Mouse (Mus musculus): ENCODE results near the gene Stag1.

Stag1 gene

DNA sequence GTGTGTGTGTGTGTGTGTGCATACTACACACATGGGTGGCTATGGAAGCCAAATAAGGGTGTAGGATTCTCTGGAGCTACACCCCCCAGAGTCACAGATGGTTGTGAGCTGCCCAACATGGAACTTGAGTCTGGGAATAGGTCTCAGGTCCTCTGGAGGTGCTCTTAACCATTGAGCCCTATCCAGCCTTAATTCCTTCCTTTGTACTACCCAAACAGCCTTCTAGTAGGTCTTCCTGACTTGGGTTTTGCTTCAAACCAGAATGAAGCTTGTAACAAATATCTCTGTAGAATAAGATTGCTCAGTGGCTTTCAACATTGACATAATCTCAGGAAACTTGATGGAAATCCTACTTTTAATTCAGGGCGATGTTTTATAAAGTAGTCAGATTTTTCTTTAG lies 7.9 kb downstream of the Stag1 start:
- no peak for ATAC-seq (ENCODE audit: low TSS enrichment)

DNA sequence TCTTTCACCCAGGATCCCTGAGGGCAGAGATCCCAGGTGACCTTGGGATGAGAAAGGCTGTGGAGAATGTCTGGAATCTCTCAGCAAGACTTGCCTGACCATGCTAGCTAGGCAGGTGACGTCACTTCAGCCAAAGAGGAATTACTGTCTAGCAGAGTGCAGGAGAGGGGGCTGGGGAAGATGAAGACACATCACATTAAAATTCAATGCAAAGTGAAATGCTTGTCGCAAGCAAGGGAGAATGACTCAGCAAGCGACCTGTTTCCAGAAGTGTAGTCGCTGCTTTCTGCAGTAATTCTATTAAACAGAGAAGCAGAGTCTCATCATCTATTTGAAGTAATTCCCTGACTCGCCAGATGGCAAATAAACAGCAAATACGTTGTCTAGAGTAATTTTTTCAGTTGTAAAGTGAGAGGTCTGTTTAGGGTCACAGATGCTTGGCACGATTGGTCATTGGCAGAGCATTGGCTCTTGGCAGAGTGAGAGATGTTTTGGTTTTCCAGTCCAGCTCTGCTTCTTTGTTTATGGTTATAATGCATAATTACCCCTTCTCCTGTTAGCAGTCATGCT lies 8.5 kb downstream of the Stag1 start:
- peak; percentile 76 for ATAC-seq (ENCODE audit: low TSS enrichment)

DNA sequence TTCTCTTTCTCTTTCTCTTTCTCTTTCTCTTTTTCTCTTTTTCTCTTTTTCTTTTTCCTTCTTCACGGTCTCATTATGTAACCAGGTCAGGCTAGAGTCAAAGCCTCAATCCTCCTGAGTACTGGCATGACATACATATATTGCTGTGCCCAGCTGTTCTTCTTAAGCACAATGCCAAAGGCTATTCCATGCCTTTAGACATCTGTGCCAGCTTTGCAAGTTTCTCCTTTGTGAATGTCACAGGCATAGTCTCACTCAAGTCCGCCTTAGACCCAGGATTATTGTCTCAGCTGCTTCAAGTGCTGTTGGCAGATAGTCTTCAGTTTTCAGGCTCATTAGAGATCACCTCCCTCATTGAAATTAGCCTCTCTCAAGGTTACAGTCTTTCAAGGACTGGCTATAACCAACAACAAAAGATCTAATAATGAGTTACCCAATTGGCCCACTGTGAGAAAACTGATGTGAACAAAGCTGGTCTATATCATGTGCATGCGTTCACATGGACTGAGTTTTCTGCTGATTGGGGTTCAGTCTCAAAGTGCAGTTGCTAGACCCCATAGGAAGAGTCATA lies 16.0 kb downstream of the Stag1 start:
- no peak for ATAC-seq (ENCODE audit: low TSS enrichment)

DNA sequence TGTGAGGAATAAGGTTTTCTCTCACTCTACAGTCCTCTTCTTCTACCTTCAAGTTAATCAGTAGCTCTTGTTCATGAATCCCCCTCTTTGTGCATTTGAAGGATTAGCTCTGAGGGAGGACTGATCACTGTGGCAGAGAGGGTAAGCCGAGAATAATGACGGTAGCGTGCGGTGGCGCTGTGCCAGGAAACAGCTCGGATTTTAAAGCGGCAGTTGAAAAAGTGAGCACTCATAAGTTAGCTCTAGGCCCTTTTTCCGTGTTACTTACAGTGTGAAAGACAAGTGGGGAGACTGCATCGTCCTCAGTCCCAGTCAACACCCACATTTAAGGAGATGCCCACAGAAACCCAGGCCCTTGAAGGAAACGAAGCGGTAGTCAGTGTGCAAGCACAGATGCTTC lies 19.3 kb downstream of the Stag1 start:
- peak; percentile 41; the same call in 1 of the 2 replicates for ATAC-seq (ENCODE audit: low TSS enrichment)

DNA sequence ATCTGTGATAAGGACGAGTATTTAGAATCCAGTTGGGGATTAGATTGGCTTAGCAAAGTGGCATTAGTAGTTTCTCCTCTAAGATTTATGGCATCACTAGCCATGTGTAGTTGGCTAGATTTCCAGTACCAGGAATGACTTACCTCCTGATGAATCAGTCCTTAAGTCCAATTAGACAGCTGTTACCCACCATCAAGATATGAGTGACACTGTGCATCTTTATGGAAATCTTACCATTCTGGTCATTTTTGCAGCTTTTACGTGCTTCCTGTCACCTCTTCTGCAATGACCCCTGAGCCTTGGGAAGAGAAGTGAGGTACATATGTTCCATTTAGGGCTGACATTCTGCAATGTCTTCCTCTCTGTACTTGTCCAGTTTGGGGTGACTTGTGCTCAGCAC lies 28.7 kb downstream of the Stag1 start:
- ATAC-seq (ENCODE audit: low TSS enrichment): no peak

DNA sequence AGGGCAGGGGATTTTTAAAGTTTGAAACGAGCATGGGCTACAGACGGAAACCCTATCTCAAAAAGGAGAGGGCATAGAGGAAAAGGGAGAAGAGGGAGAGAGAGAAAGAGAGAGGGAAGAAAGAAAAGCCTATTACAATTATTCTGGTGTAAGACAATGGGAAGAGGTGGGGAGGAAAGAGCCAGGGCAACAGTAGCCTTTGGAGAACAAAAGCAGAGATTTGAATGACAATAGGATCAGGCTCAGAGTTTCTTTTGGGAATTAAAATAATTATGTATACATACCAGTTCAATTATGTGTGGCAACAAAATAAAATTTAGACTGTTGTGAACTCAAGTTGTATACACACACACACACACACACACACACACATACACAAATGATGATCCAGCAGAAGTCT lies 43.2 kb downstream of the Stag1 start:
- no peak for ATAC-seq (ENCODE audit: low TSS enrichment)

DNA sequence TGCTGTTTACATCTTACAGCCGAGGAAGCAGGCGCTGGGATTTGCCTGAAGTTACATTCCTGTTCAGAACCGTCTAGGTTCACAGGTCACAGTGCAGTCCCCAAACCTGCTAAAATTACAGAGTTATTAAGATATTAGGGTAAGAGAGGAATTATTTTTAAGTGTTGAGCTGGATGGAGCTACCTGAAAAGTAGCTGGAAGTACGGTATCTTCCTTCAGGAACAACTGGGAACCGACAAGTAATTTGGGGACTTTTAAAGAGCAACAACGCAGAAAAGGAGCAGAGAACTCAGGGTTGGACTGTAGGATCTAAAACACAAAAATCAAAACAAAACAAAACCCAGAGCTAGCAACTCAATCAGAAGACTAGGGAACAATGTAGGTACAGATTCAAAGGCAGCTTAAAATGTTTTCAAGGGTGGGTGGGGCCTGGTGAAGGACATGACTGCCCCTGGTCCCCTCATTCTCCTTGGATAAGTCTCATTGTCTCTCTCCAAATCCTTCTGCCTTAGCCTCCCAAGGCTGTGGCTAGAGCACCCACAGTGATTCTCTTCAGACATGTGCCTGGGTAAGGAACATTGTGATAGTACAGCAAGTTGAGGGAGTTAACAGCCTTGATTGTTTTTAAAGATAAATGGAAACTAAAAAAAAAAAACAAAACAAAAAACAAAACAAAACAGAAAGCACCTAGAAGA lies 43.9 kb downstream of the Stag1 start:
- ATAC-seq (ENCODE audit: low TSS enrichment): no peak

DNA sequence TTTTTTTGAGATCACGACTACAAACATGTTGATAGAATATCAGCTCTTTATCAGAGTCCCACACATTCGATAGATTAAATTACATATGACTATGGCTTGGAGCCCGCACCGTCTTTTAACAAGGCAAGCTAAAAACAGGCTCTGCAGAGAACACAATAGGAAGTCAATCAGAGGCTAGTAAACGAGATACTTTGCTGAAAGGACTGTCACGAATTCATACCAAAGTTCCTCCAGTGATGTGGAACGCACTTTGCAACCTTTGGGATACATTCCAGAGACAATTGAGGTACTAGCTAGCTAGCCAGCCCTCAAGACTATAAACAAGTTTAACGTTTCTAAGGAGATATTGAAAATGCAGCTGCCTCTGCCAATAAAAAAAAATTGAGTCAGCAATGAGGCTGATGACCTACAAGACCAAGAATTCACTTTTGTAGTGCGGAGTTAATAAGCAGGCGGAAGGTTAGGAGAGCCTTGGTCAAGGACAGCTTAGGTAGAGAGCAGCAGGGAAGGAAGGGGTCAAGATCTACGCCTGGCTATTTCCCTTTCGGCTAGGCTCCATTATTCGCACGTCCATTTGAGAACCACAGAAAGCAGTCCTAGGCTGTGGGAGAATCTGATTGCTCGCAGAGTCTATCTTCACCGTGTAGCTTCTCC lies 44.7 kb downstream of the Stag1 start:
- no peak for ATAC-seq (ENCODE audit: low TSS enrichment)

DNA sequence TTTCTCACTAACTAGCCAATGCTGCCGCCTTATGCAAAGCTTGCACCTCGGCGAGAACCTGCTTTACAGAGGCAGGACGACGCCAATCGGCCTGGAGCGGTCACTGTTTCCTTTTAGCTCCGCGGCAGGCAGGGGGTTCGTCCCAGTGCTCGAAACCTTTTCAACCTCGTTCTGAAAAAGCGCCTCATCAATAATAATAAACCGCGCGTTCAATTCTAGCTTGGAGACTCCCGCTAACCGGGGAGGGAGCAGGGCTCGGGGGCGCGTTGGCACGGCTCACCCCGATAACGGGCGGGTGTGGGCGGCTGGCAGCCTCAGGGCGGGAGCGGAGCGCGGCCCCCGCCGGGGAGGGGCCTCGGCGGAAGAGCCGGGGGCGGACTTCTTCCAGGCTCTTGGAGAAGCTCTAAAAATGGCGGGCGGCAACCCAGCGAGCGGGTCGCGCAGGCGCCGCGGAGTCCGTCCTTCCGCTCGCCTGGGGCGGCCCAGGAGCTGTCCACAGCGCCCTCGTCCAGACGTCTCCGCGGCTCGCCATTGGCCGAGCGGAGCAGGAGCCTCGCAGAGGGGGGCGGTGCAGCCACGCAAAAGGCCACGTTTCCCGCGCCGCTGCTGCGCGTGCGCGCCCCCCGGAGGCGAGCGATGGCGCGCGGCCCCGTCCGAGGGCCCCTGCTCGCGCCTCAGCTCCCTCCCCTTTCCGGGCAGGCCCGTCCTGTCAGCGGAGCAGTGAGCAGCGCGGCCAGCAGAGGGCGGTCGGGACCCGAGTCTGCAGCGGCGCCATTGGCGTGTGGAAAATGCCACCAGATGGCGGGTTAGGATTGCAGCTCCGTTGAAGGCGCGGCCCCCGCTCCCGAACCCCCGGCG lies 45.5 kb downstream of the Stag1 start:
- peak; percentile 89 for ATAC-seq (ENCODE audit: low TSS enrichment)

DNA sequence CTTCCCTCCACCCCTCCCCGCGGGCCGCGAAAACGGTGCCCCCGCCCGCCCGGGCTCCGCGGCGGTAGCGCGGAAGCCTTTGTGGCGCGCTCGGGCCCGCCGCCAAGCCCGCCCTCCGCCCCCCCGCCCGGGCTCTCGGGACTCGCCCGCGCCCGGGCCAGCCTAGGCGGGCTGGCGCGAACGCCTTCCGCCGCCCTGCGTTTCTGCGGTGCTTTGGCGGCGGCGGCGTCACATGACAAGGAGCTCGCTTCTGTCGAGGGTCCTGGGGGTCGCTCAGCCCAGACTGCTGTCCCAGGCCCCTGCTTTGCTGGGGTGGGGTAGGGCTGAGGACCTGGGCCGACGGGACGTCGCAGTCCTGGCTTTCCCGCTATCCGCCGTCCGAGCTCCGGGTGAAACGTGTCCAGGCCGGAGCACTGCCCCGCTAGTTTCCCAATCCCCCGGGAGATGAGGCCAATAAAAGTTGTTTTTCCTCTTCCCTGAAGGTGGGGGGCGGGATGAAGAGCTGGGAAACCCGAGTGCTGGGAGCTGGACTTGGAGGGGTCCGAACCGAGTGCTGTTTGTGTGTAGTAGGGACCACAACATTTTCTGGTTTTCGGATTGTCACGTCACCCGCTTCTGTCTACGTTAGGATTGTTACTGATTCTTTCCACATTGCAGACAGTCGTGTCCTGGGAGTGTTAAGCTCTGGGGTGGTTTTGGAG lies 46.6 kb downstream of the Stag1 start:
- ATAC-seq (ENCODE audit: low TSS enrichment): no peak

DNA sequence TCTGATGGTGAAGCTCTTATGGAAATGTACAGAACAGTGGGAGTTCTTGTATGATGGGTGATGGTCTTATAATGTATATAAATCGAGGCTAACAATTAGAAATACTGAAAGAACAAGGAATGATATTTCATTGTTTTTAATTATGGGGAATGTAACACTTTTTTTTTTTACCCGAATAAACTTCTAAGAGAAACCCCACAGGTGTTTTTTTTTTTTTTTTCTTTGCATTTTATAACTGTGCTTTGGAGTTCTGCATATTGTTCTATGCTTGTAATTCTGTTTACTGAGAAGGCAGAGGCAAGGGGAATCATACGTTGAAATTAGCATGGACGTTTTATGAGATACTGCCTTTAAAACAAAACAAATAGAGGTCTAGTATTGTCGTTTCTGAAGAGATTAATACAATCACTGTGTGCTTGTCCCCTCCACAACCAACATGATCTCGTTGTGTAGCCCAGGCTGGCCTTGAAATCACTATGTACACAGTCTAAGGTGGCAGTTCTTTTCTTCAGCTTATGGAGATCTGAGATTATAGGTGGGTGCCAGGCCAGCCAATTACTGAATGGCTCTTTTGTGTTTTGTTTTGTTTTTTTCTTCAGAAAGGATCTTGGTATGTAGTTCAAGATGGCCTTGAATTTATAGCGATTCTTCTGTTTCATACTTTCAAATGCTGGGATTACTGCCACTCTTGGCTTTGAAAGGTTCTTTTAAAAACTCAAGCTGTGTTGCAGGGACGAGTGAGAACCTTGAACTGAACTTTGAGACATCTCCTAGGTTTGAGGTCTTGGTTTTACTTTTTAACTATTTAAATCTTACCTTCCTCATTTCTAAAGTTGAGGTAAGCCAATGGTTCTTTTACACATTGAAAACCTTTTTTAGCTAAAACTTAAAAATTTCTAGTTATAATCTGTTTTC lies 47.7 kb downstream of the Stag1 start:
- no peak for ATAC-seq (ENCODE audit: low TSS enrichment)

DNA sequence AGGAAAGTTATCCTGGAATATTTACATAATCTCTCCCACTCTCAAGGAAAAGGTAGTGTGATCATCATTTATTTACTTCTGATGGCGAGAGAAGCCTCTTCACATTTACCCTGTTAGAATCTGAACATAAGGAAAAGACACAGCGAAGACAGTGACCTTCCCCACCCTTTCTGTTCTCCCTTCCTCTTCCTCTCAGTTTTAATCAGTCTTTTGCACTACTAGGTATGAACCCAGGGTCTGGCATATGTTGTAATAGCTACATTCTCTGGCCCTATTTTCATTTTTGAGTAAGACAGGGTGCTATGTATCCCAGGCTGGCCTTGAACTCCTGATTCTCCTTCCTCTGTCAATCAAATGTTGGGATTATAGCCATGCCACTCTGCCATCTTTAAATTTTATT lies 48.7 kb downstream of the Stag1 start:
- ATAC-seq (ENCODE audit: low TSS enrichment): no peak

DNA sequence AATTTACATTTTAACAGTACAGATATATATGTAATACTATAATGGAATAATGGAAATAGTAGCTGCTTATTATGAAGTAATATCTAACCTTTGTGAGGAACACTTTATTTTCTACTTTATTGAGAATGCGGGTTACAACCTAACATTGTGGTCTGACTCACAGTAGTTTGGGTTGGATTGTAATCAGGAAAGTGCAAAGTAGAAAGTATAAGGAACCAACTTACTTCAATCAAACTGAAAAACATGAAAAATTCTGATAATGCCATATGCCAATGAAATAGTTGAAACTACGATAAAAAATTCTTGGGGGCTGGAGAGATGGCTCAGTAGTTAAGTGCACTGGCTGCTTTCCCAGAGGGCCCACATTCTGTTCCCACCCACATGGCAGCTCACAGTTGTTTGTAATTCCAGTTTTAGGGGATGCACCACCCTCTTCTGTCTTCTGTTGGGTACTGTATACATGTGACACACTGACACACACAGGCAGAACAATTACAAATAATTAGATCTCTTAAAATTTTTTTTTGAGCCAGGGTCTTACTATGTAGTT lies 50.3 kb downstream of the Stag1 start:
- ATAC-seq (ENCODE audit: low TSS enrichment): peak; percentile 31; the same call in 1 of the 2 replicates

DNA sequence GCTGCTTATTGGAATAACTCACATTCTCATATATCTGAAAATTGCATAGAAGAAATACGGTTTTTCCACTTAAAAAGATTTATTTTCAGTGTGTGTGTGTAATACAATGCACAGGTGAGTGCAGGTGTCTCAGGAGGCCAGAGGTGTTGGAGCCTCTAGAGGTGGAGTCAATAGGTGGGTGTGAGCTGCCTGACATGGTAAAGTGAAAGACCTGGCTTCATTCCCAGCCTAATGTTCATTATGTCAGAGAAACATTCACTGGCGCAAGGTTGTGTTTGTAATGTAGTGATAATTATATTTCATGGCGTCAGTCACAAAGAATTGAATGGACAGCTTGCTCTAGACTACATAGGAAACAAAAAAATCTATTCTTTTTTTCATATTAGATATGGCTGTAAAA lies 56.5 kb downstream of the Stag1 start:
- no peak for ATAC-seq (ENCODE audit: low TSS enrichment)

DNA sequence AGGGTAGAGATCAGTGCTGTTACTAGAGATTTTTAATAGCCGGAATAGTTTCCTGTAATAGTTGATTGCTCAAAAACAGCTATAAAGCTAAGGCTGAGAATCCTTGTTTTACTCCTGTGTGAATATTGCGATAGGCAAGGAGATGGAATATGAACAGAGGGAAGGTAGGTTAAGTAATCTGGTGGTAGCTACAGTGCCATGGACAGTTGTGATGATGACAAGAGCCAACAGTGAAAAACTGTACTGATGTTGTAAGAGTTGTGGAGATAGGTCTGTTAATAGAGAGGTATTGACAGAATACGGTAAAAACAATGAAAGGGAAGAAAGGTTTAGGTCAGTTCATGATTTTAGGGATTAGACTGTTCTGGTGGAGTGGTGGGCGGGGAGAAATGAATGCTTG lies 58.5 kb downstream of the Stag1 start:
- ATAC-seq (ENCODE audit: low TSS enrichment): no peak

DNA sequence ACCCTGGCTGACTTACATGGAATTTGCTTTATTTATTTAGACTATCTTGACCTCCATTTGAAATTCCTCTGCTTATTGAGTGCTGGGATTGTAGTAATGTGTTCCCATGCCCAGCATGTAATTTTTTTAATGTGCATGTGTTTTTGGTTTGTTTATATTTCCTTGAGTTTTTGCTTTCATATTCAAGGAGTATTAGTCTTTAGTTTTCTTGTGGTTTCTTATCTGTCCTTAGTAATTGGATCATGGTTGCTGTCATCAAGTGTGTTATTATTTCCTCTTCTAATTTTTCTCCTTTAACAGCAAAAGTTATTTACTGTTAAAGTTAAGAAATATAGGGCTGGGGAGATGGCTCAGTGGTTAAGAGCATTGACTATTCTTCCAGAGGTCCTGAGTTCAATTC lies 63.0 kb downstream of the Stag1 start:
- ATAC-seq (ENCODE audit: low TSS enrichment): no peak

DNA sequence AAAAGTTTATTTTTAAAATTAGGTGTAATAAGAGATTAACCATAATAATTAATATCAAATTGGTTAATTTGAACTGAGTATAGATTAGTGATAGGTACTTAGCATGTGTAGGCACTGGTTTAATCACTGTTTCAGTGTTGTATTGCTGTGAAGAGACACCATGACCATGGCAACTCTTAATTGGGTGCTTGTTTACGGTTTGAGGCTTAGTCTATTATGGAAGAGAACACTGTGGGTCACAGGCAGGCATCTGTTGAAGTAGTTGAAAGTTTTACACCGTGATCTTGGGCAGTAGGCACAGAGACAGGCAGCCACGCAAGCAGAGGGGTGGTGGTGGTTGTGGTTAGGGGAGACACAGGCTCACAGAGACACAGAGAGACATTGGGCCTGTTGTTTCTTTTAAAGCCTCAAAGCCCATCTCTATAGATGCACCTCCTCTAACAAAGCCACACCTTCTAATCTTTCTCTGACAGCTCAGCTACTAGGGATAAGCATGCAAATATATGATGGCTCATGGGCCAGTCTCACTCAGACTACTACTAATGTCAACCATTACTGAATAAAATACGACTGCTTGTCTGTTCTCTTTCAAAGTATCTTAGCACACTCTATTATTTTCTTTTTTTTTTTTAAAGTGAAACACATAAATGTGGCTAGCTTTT lies 66.0 kb downstream of the Stag1 start:
- ATAC-seq (ENCODE audit: low TSS enrichment): no peak

DNA sequence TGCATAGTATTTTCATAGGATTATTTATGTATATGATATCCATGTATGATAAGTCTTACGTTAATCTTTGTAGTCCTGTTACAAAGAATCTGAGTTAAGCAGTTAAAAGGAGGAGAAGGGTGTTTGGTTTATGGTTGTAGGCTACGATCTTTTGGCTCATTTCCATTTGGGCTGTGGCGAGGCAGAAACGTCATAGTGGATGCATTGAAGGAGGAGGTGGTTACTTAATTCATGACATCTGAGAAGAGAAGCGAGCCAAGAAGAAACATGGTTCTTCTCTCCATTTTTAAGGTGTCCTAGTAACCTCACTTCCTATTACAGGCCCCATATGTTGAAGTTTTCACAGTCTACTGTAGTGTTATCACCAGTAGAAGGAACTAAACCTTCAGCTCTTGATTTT lies 72.6 kb downstream of the Stag1 start:
- ATAC-seq (ENCODE audit: low TSS enrichment): no peak

DNA sequence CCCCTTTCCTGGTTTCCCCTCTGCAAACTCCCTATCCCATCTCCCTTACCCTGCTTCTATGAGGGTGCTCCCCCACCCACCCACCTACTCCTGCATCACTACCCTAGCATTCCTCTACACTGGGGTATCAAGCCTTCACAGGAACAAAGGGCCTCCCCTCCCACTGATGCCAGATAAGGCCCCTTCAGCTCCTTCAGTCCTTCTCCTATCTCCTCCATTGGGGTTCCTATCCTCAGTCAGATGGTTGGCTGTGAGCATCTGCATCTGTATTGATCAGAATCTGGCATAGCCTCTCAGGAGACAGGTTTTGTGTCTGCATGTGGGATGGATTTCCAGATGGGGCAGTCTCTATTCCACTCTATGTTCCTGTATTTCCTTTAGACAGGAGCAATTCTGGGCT lies 81.4 kb downstream of the Stag1 start:
- no peak for ATAC-seq (ENCODE audit: low TSS enrichment)

DNA sequence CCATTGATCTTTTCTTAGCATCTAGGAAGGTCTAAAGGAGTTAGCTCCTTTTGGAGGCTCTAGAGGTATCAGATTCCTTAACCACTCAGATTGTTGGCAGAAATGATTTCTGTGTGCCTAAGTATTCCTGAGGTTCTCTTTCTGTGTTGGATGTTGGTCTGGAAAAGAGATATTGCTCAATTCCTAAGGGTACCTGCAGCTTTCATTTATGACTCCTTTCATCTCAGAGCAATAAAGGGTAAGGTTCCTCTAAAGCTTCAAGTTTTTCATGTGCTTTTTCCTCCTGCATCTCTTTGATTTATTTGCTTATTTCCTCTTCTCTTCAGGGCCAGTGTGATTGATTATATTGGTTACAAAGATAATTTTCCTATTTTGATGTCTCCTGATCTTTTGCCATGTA lies 84.7 kb downstream of the Stag1 start:
- no peak for ATAC-seq (ENCODE audit: low TSS enrichment)
